Mouse (Mus musculus) E14TG2a.4 (cell line): Measurements from ENCODE around the gene Foxp1.

Experiments used
- CTCF ChIP-seq: conservative IDR thresholded peaks from 2 replicates; pipeline ENCODE4 v1.5.1; 2014; ENCODE audit warnings: low read length
- NANOG ChIP-seq: IDR thresholded peaks from 2 replicates; pipeline ENCODE4 v1.6.1; 2014; ENCODE audit warnings: borderline replicate concordance, low read length, mixed read lengths
- POU5F1 ChIP-seq: IDR thresholded peaks from 2 replicates; pipeline ENCODE4 v1.6.1; 2014; ENCODE audit warnings: low read length, borderline replicate concordance

- TF ChIP-seq CTCF, result no peak
- TF ChIP-seq NANOG, result no peak
- no peak for TF ChIP-seq POU5F1
Measured at GRCm38 (mm10) chr6:99105979-99106378, 416.5 kb downstream of the Foxp1 start.
